Mouse (Mus musculus) G1E (cell line): ENCODE measurements around the gene Cplx3.

Experiments used
- CTCF ChIP-seq: IDR thresholded peaks from 2 replicates; pipeline ENCODE4 v1.5.1; 2012; ENCODE audit warnings: low read depth, low read length, inconsistent platforms, mixed read lengths
- GATA1 ChIP-seq: IDR thresholded peaks from 2 replicates; pipeline ENCODE4 v1.6.1; 2012; ENCODE audit warnings: borderline replicate concordance, low read length, inconsistent platforms, mixed read lengths
- POLR2AphosphoS5 ChIP-seq: IDR thresholded peaks from 2 replicates; pipeline ENCODE4 v1.6.1; 2012; ENCODE audit warnings: low read depth, low read length, inconsistent platforms; ENCODE audit not compliant: insufficient replicate concordance
- TAL1 ChIP-seq: conservative IDR thresholded peaks from 2 replicates; pipeline ENCODE4 v1.6.1; 2012; ENCODE audit warnings: low read depth, low read length, inconsistent platforms, mixed read lengths

- TF ChIP-seq CTCF (no peak), GATA1 (no peak), TAL1 (no peak), POLR2AphosphoS5 (no peak)
Measured at GRCm38 (mm10) chr9:57557215-57557614, 48.9 kb downstream of the Cplx3 start.
